Mouse (Mus musculus) hindbrain, embryonic 15.5 days (tissue): Measurements from ENCODE around the gene Ccdc9. TPM values are rescaled to one million over a fixed set of nuclear protein-coding genes. Genes with fewer than 3 reads are reported as not detected.
"Not testable (repeated sequence)": the region's sequence is repeated elsewhere in the genome, so short reads cannot be mapped to it uniquely, and the experiment has no call there.

ENCODE experiments used
- ATAC-seq: fragments of 200-750 bp; cut with Nextera tagmentation; 2 replicates; pipeline ENCODE4 v1.8.0; 2017; ENCODE audit warnings: low read depth, moderate number of reproducible peaks, moderate TSS enrichment; ENCODE audit not compliant: low FRiP score
- H3K27ac ChIP-seq: fragments of 300-500 bp; sonication (generic); replicated peaks from 2 replicates; pipeline ENCODE4 v1.5.1; 2015; ENCODE audit warnings: mild to moderate bottlenecking, inconsistent platforms
- H3K27me3 ChIP-seq: fragments of 300-500 bp; sonication (generic); 2 replicates; pipeline ENCODE4 v1.6.1; 2015; ENCODE audit warnings: control low read depth, inconsistent platforms
- H3K36me3 ChIP-seq: fragments of 300-500 bp; sonication (generic); 2 replicates; pipeline ENCODE4 v1.6.1; 2015; ENCODE audit warnings: control low read depth, inconsistent platforms
- H3K4me1 ChIP-seq: fragments of 300-500 bp; sonication (generic); replicated peaks from 2 replicates; pipeline ENCODE4 v1.6.1; 2015; ENCODE audit warnings: control low read depth, inconsistent platforms
- H3K4me2 ChIP-seq: fragments of 300-500 bp; sonication (generic); 2 replicates; pipeline ENCODE4 v1.6.1; 2015; ENCODE audit warnings: moderate library complexity, mild to moderate bottlenecking, inconsistent platforms
- H3K4me3 ChIP-seq: fragments of 300-500 bp; sonication (generic); 2 replicates; pipeline ENCODE4 v1.5.1; 2015; ENCODE audit warnings: mild to moderate bottlenecking, inconsistent platforms
- H3K9ac ChIP-seq: fragments of 300-500 bp; sonication (generic); 2 replicates; pipeline ENCODE4 v1.6.1; 2015; ENCODE audit warnings: inconsistent platforms
- H3K9me3 ChIP-seq: fragments of 300-500 bp; sonication (generic); 2 replicates; pipeline ENCODE4 v1.6.1; 2016; ENCODE audit warnings: control low read depth, inconsistent platforms
- WGBS: fragments of 180-500 bp; shearing (Covaris S2); methylation state at CpG from one replicate; pipeline ENCODE4 v1.1.7; 2015; 5-methylcytosine and 5-hydroxymethylcytosine counted together
- polyA plus RNA-seq: library from polyadenylated mRNA; unstranded; fragments of >200 nt; fragmentation: Nextera tagmentation; extraction: Ambion mirVana; gene quantifications from 2 replicates; pipeline ENCODE4 v1.2.1, GENCODE M21; 2015

Ccdc9 gene
- polyA plus RNA-seq, 1 experiment from 2014 or later, result 29.3 TPM

- no peak overlapping the region for H3K4me2 ChIP-seq
- H3K27me3 ChIP-seq, result no peaks in the 10 kb centered on the region
- 89% methylated on average over 13 of the region's 13 CpGs for WGBS
- H3K4me1 ChIP-seq, result peaks cover 12% of the 10 kb centered on the region
- H3K9ac ChIP-seq, result no peak overlapping the region
- no peak overlapping the region for H3K27ac ChIP-seq
- no peak for ATAC-seq
- H3K9me3 ChIP-seq, result no peaks in the 10 kb centered on the region
- H3K4me3 ChIP-seq, result no peak overlapping the region
- H3K36me3 ChIP-seq, result peaks cover 39% of the 10 kb centered on the region
Observed at GRCm38 (mm10) chr7:16282334-16282733, 4.3 kb downstream of the Ccdc9 start.

- Histone ChIP-seq H3K27me3 (no peaks in the 10 kb centered on the region), H3K4me2 (no peak overlapping the region), H3K27ac (no peak overlapping the region), H3K4me3 (no peak overlapping the region), H3K36me3 (peaks cover 47% of the 10 kb centered on the region), H3K4me1 (peaks cover 9% of the 10 kb centered on the region), H3K9ac (no peak overlapping the region), H3K9me3 (no peaks in the 10 kb centered on the region)
- 91% methylated on average over 11 of the region's 11 CpGs for WGBS
- ATAC-seq, result no peak
Observed at GRCm38 (mm10) chr7:16280721-16281120, 5.9 kb downstream of the Ccdc9 start.

- no peak overlapping the region for H3K9ac ChIP-seq
- H3K4me2 ChIP-seq, result no peak overlapping the region
- H3K27me3 ChIP-seq, result no peaks in the 10 kb centered on the region
- peaks cover 34% of the 10 kb centered on the region for H3K4me1 ChIP-seq
- H3K36me3 ChIP-seq, result peaks cover 19% of the 10 kb centered on the region
- H3K9me3 ChIP-seq, result no peaks in the 10 kb centered on the region
- no peak overlapping the region for H3K4me3 ChIP-seq
- 88% methylated on average over 10 of the region's 10 CpGs for WGBS
- no peak overlapping the region for H3K27ac ChIP-seq
- ATAC-seq, result no peak
Observed at GRCm38 (mm10) chr7:16274922-16275890, 11.4 kb downstream of the Ccdc9 start.

GRCm38 (mm10) chr7:16273766-16274140, 12.8 kb downstream of the Ccdc9 start:
- Histone ChIP-seq H3K4me2 (peak overlapping the region; percentile 84), H3K27ac (peak overlapping the region; percentile 96), H3K9me3 (no peaks in the 10 kb centered on the region), H3K27me3 (no peaks in the 10 kb centered on the region), H3K4me3 (peak overlapping the region; percentile 83), H3K36me3 (peaks cover 19% of the 10 kb centered on the region), H3K4me1 (peaks cover 37% of the 10 kb centered on the region), H3K9ac (peak overlapping the region; percentile 81)
- WGBS, result under 1% methylated on average over 17 of the region's 18 CpGs
- ATAC-seq, result peak; percentile 69

- H3K27ac ChIP-seq, result peak within 1 kb of the TSS; percentile 96
- ATAC-seq, result peak; percentile 89
- H3K4me2 ChIP-seq, result peak within 1 kb of the TSS; percentile 84
- H3K36me3 ChIP-seq, result peaks cover 16% of the 10 kb centered on the region
- no peaks in the 10 kb centered on the region for H3K27me3 ChIP-seq
- peak within 1 kb of the TSS; percentile 83 for H3K4me3 ChIP-seq
- H3K4me1 ChIP-seq, result peaks cover 37% of the 10 kb centered on the region
- H3K9ac ChIP-seq, result peak within 1 kb of the TSS; percentile 81
- no peaks in the 10 kb centered on the region for H3K9me3 ChIP-seq
- 2% methylated on average over 22 of the region's 49 CpGs for WGBS
Observed at GRCm38 (mm10) chr7:16273081-16273765, 13.4 kb downstream of the Ccdc9 start, which contains the start of gene Inafm1. Gene Inafm1 (minus strand): TSS chr7:16273617.

GRCm38 (mm10) chr7:16272681-16273080, 13.9 kb downstream of the Ccdc9 start:
- peak; percentile 74 for ATAC-seq
- H3K9me3 ChIP-seq, result no peaks in the 10 kb centered on the region
- H3K36me3 ChIP-seq, result peaks cover 13% of the 10 kb centered on the region
- H3K27ac ChIP-seq, result peak overlapping the region; percentile 96
- peak overlapping the region; percentile 83 for H3K4me3 ChIP-seq
- under 1% methylated on average over 40 of the region's 46 CpGs for WGBS
- H3K27me3 ChIP-seq, result no peaks in the 10 kb centered on the region
- peak overlapping the region; percentile 84 for H3K4me2 ChIP-seq
- H3K4me1 ChIP-seq, result peaks cover 37% of the 10 kb centered on the region
- H3K9ac ChIP-seq, result peak overlapping the region; percentile 81

- H3K4me1 ChIP-seq, result peaks cover 37% of the 10 kb centered on the region
- no peak overlapping the region for H3K27ac ChIP-seq
- no peak overlapping the region for H3K9ac ChIP-seq
- peak overlapping the region; percentile 83 for H3K4me3 ChIP-seq
- ATAC-seq, result no peak
- 26% methylated on average over 1 of the region's 1 CpGs for WGBS
- H3K9me3 ChIP-seq, result no peaks in the 10 kb centered on the region
- H3K27me3 ChIP-seq, result no peaks in the 10 kb centered on the region
- peak overlapping the region; percentile 84 for H3K4me2 ChIP-seq
- peaks cover 8% of the 10 kb centered on the region for H3K36me3 ChIP-seq
Observed at GRCm38 (mm10) chr7:16271139-16271538, 15.5 kb downstream of the Ccdc9 start.

- not testable (repeated sequence) for H3K4me2 ChIP-seq, H3K9ac ChIP-seq, H3K36me3 ChIP-seq, H3K27ac ChIP-seq, H3K27me3 ChIP-seq, H3K4me3 ChIP-seq, ATAC-seq, H3K9me3 ChIP-seq
- H3K4me1 ChIP-seq, result peaks cover 18% of the 10 kb centered on the region
- WGBS, result 79% methylated on average over 7 of the region's 7 CpGs
Observed at GRCm38 (mm10) chr7:16266593-16266992, 20.0 kb downstream of the Ccdc9 start.

- 89% methylated on average over 11 of the region's 11 CpGs for WGBS
- Histone ChIP-seq H3K27me3 (no peaks in the 10 kb centered on the region), H3K27ac (no peak overlapping the region)
Observed at GRCm38 (mm10) chr7:16265856-16266255, 20.7 kb downstream of the Ccdc9 start.

GRCm38 (mm10) chr7:16263843-16264242, 22.8 kb downstream of the Ccdc9 start:
- H3K9me3 ChIP-seq, result no peaks in the 10 kb centered on the region
- no peaks in the 10 kb centered on the region for H3K27me3 ChIP-seq
- no peak overlapping the region for H3K9ac ChIP-seq
- no peaks in the 10 kb centered on the region for H3K36me3 ChIP-seq
- no peak overlapping the region for H3K4me2 ChIP-seq
- ATAC-seq, result no peak
- 75% methylated on average over 5 of the region's 5 CpGs for WGBS
- H3K27ac ChIP-seq, result no peak overlapping the region
- H3K4me1 ChIP-seq, result no peaks in the 10 kb centered on the region
- H3K4me3 ChIP-seq, result no peak overlapping the region

More at GRCm38 (mm10) chr7:16265856-16266255, 20.7 kb downstream of the Ccdc9 start:
- H3K9ac ChIP-seq, result no peak overlapping the region
- H3K9me3 ChIP-seq, result no peaks in the 10 kb centered on the region
- H3K4me2 ChIP-seq, result no peak overlapping the region
- H3K4me3 ChIP-seq, result no peak overlapping the region
- peaks cover 10% of the 10 kb centered on the region for H3K4me1 ChIP-seq
- H3K36me3 ChIP-seq, result no peaks in the 10 kb centered on the region
- ATAC-seq, result no peak

GRCm38 (mm10) chr7:16263015-16263787, 23.4 kb downstream of the Ccdc9 start:
- WGBS, result 32% methylated on average over 8 of the region's 8 CpGs
- H3K4me3 ChIP-seq, result no peak overlapping the region
- H3K9ac ChIP-seq, result no peak overlapping the region
- no peaks in the 10 kb centered on the region for H3K27me3 ChIP-seq
- no peak overlapping the region for H3K4me2 ChIP-seq
- H3K9me3 ChIP-seq, result no peaks in the 10 kb centered on the region
- no peak overlapping the region for H3K27ac ChIP-seq
- H3K36me3 ChIP-seq, result no peaks in the 10 kb centered on the region
- no peak for ATAC-seq
- H3K4me1 ChIP-seq, result no peaks in the 10 kb centered on the region
